Mouse (Mus musculus): ENCODE data around the gene Trim41. TPM values are rescaled to one million over a fixed set of nuclear protein-coding genes. Genes with fewer than 3 reads are reported as not detected.
A peak's percentile ranks its signal among the peaks of the same experiment; 100 is the strongest.

Gene Trim41
- total and polyA plus RNA-seq, 3 experiments = 13.8 to 56.6 (median 56.5) TPM

DNA sequence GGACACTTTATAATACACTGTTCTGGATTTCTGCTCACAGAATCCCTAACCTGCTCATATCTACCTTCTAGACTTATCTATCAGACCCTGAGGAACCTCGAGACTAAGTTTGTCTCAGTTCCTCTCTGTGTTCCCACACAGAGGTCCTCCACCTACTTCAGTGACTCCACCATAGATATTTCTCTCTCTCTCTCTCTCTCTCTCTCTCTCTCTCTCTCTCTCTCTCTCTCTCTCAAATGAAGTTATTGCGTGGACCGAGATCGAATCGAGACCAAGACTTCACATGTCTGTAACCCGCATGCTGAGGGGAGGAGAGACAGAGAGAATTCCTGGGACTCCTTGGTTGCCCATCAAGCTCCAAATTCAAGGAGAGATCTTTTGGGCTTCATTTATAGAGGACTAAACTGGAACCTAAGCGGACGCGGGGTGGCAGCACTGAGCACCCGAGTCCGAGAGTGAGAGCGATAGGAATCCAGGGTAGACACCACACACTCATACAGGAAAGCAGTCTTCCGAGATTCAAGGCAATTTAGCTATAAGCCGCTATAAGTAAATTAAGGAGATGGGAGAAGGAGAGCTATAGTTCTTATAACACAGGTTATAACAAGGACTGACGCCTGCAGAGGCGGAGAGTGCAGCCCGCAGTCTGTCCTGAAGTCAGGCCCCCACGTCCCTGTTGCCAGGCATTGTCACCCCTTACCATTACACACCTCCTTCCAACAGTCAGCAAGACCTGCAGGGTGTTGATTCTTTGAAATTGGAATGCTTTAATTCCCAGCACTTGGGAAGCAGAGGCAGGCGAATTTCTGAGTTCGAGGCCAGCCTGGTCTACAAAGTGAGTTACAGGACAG, 27.0 kb downstream of the Trim41 start:
- ATAC-seq (ENCODE audit: extremely low read depth, insufficient number of reproducible peaks, low FRiP score, poor library complexity, severe bottlenecking) (no peak), DNase-seq (ENCODE audit: low spot score) (peak; percentile 67)
- Histone ChIP-seq H3K9me3 (replicated peaks) (peaks cover 4% of the 10 kb centered on the region), H3K4me1 (ENCODE audit: insufficient read depth, low read depth, low read length) (peaks cover 30% of the 10 kb centered on the region), H3K27me3 (ENCODE audit: insufficient read depth, low read length) (no peaks in the 10 kb centered on the region), H3K36me3 (replicated peaks) (peaks cover 11% of the 10 kb centered on the region), H3K4me3 (ENCODE audit: low read depth, low read length) (no peak overlapping the region; the same call in 1 of the 2 replicates)
- TF ChIP-seq POLR2AphosphoS5 (IDR thresholded peaks at IDR 0.05; ENCODE audit: insufficient replicate concordance, low read depth, low read length) (no peak), TAL1 (conservative IDR thresholded peaks at IDR 0.05; ENCODE audit: low read depth, low read length) (no peak), GATA2 (IDR thresholded peaks at IDR 0.05; ENCODE audit: borderline replicate concordance, low read depth, low read length) (no peak), GATA1 (IDR thresholded peaks at IDR 0.05; ENCODE audit: borderline replicate concordance, low read length) (no peak), CTCF (IDR thresholded peaks at IDR 0.05; ENCODE audit: low read depth, low read length) (peak; percentile 77)

DNA sequence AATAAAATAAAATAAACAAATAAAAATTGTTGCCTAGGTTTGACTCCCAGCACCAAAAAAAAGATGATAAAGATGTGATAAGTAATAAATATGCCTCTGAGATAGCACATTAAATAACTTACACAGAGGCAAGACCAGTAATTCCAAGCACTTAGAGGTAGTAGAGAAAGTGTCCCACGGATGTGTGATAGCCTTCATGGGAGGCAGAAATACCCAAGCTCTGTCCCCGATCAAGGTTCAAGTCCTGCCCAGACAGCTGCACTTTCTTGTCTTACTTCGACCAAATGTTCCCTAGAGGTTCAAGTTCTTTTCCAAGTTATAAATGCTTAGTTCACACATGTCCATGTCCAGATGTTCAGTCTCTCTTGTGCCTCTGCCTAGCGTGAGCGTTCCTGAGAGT, 27.9 kb downstream of the Trim41 start:
- ATAC-seq (ENCODE audit: extremely low read depth, insufficient number of reproducible peaks, low FRiP score, poor library complexity, severe bottlenecking) (no peak), DNase-seq (ENCODE audit: low spot score) (no peak)
- TF ChIP-seq TAL1 (conservative IDR thresholded peaks at IDR 0.05; ENCODE audit: low read depth, low read length) (no peak), GATA2 (IDR thresholded peaks at IDR 0.05; ENCODE audit: borderline replicate concordance, low read depth, low read length) (no peak), CTCF (IDR thresholded peaks at IDR 0.05; ENCODE audit: low read depth, low read length) (no peak), GATA1 (IDR thresholded peaks at IDR 0.05; ENCODE audit: borderline replicate concordance, low read length) (no peak), POLR2AphosphoS5 (IDR thresholded peaks at IDR 0.05; ENCODE audit: insufficient replicate concordance, low read depth, low read length) (no peak)
- Histone ChIP-seq H3K4me3 (ENCODE audit: low read depth, low read length) (no peak overlapping the region), H3K9me3 (replicated peaks) (peaks cover 4% of the 10 kb centered on the region), H3K4me1 (ENCODE audit: insufficient read depth, low read depth, low read length) (peaks cover 32% of the 10 kb centered on the region), H3K27me3 (ENCODE audit: insufficient read depth, low read length) (no peaks in the 10 kb centered on the region), H3K36me3 (replicated peaks) (peaks cover 6% of the 10 kb centered on the region)

DNA sequence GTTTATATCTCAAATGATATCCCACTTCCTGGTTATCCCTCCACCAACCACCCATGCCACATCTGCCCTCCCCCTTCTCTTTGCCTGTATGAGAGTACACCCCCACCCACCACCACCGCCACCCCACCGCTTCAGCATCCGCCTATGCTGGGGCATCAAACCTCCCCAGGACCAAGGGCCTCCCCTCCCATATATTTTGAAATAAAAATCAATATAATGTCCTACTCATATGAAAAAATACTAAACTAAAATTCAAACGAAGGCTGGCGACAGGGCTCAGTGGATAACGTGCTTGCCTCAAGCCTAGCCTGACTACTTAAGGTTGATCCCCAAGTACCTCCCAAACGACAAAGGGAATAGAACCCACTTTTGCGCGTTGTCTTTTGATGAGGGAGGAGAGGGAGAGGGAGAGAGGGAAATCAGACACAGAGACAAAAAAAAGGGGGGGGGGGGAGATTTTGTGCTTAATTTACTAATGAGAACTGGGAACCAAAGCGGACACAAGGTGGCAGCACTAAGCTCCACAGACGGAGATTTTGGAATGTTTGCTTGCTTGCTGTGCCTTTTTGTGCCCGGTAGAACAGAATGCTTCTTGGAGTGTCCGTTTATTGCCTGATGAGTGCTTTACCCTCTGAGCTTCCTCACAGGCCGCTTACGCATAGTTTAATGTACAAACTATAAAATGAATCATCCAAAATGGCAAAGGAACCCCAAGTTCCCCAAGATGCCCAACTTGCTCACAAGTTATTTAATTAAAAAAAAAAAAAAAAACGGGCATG, 28.7 kb downstream of the Trim41 start:
- peaks cover 32% of the 10 kb centered on the region for H3K4me1 ChIP-seq (ENCODE audit: insufficient read depth, low read depth, low read length)
- no peaks in the 10 kb centered on the region for H3K27me3 ChIP-seq (ENCODE audit: insufficient read depth, low read length)
- H3K9me3 ChIP-seq (replicated peaks) = peaks cover 4% of the 10 kb centered on the region
- DNase-seq (ENCODE audit: low spot score) = no peak
- TF ChIP-seq CTCF (IDR thresholded peaks at IDR 0.05; ENCODE audit: low read depth, low read length) (peak; percentile 21; the same call in 1 of the 2 replicates), GATA1 (IDR thresholded peaks at IDR 0.05; ENCODE audit: borderline replicate concordance, low read length) (no peak)
- peaks cover 3% of the 10 kb centered on the region for H3K36me3 ChIP-seq (replicated peaks)
- peak overlapping the region; percentile 39; the same call in 1 of the 2 replicates for H3K4me3 ChIP-seq (ENCODE audit: low read depth, low read length)
- no peak for ATAC-seq (ENCODE audit: extremely low read depth, insufficient number of reproducible peaks, low FRiP score, poor library complexity, severe bottlenecking)

DNA sequence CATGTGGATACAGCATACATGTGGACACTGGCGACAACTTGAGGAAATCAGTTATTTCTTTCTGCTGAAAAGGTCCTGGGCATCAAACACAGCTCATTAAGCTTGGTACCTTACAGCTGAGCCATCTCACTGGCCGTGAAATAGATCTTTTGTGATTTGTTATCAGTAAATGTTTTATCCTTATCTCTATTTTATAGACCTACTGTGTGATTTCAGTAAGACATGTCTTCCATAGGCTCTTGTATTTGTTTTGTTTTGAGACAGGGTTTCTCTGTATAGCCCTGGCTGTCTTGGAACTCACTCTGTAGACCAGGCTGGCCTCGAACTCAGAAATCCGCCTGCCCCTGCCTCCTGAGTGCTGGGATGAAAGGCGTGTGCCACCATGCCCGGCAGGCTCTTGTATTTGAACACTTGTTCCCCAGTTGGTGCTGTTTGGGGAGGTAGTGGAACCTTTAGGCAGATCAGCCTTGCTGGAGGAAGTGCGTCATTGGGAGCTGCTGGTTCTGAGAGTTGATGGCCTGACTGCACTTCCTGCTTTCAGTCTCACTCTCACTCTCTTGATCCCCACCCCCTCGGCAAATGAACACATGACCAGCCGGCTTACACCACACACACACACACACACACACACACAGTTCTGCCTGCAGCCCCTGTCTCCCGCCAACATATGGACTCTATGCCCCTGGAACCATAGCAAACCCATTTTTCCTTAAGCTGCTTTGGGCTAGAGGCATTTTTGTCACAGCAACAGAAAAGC, 29.5 kb downstream of the Trim41 start:
- TF ChIP-seq CTCF (IDR thresholded peaks at IDR 0.05; ENCODE audit: low read depth, low read length) = no peak
- TF ChIP-seq GATA2 (IDR thresholded peaks at IDR 0.05; ENCODE audit: borderline replicate concordance, low read depth, low read length) = no peak
- no peak for TF ChIP-seq POLR2AphosphoS5 (IDR thresholded peaks at IDR 0.05; ENCODE audit: insufficient replicate concordance, low read depth, low read length)
- TF ChIP-seq GATA1 (IDR thresholded peaks at IDR 0.05; ENCODE audit: borderline replicate concordance, low read length) = no peak
- TF ChIP-seq TAL1 (conservative IDR thresholded peaks at IDR 0.05; ENCODE audit: low read depth, low read length) = no peak
- peak overlapping the region; percentile 39; the same call in 1 of the 2 replicates for H3K4me3 ChIP-seq (ENCODE audit: low read depth, low read length)
- no peaks in the 10 kb centered on the region for H3K36me3 ChIP-seq (replicated peaks)
- H3K27me3 ChIP-seq (ENCODE audit: insufficient read depth, low read length) = no peaks in the 10 kb centered on the region
- peaks cover 4% of the 10 kb centered on the region for H3K9me3 ChIP-seq (replicated peaks)
- peak; percentile 88 for ATAC-seq (ENCODE audit: extremely low read depth, insufficient number of reproducible peaks, low FRiP score, poor library complexity, severe bottlenecking)
- H3K4me1 ChIP-seq (ENCODE audit: insufficient read depth, low read depth, low read length) = peaks cover 32% of the 10 kb centered on the region
- DNase-seq (ENCODE audit: low spot score) = no peak

DNA sequence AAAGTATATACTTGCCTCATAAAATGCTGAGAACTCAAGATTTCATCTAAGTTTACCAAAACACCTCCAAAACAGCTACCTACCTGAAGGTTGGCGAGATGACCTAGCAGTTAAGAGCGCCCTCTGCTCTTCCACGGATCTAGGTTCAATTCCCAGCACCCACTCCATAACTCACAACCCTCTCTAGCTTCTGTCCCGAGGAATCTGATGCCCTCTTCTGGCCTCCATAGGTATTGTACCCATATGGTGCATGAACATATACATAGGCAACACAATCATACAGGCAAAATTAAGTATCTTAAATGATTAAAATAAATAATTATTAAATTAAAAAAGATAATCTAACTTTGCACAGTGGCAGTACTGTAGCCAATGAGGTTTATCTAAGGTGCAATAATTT, 34.9 kb downstream of the Trim41 start:
- H3K4me1 ChIP-seq (ENCODE audit: insufficient read depth, low read depth, low read length) = peaks cover 12% of the 10 kb centered on the region
- TF ChIP-seq TAL1 (conservative IDR thresholded peaks at IDR 0.05; ENCODE audit: low read depth, low read length) = no peak
- TF ChIP-seq CTCF (IDR thresholded peaks at IDR 0.05; ENCODE audit: low read depth, low read length) = no peak
- TF ChIP-seq POLR2AphosphoS5 (IDR thresholded peaks at IDR 0.05; ENCODE audit: insufficient replicate concordance, low read depth, low read length) = no peak
- TF ChIP-seq GATA1 (IDR thresholded peaks at IDR 0.05; ENCODE audit: borderline replicate concordance, low read length) = no peak
- TF ChIP-seq GATA2 (IDR thresholded peaks at IDR 0.05; ENCODE audit: borderline replicate concordance, low read depth, low read length) = no peak
- no peak for ATAC-seq (ENCODE audit: extremely low read depth, insufficient number of reproducible peaks, low FRiP score, poor library complexity, severe bottlenecking)
- H3K36me3 ChIP-seq (replicated peaks) = no peaks in the 10 kb centered on the region
- H3K27me3 ChIP-seq (ENCODE audit: insufficient read depth, low read length) = peaks cover 5% of the 10 kb centered on the region; the same call in 1 of the 2 replicates
- peaks cover 4% of the 10 kb centered on the region for H3K9me3 ChIP-seq (replicated peaks)
- H3K4me3 ChIP-seq (ENCODE audit: low read depth, low read length) = no peak overlapping the region
- no peak for DNase-seq (ENCODE audit: low spot score)
